Mouse (Mus musculus) bone marrow macrophage, adult 2 months (primary cell): ENCODE results near the gene Gabrr1. TPM values are rescaled to one million over a fixed set of nuclear protein-coding genes. Genes with fewer than 3 reads are reported as not detected.

ENCODE experiments used
- H3K27ac ChIP-seq: 2 replicates; pipeline ENCODE4 v1.5.1; 2012; ENCODE audit warnings: low read depth, low read length; ENCODE audit not compliant: insufficient read depth
- H3K4me1 ChIP-seq: 2 replicates; pipeline ENCODE4 v1.6.1; 2012; ENCODE audit warnings: low read length; ENCODE audit not compliant: control insufficient read depth, insufficient read depth
- H3K4me3 ChIP-seq: 2 replicates; pipeline ENCODE4 v1.5.1; 2012; ENCODE audit warnings: mild to moderate bottlenecking, low read length, moderate library complexity; ENCODE audit not compliant: insufficient read depth
- CTCF ChIP-seq: IDR thresholded peaks from 2 replicates; pipeline ENCODE4 v1.5.1; 2012; ENCODE audit warnings: low read depth, mild to moderate bottlenecking, low read length, moderate library complexity
- POLR2A ChIP-seq: IDR thresholded peaks from 2 replicates; pipeline ENCODE4 v1.6.1; 2012; ENCODE audit warnings: mild to moderate bottlenecking, low read depth, low read length, borderline replicate concordance
- polyA plus RNA-seq: library from polyadenylated mRNA; stranded (reverse); fragments of >200 nt; gene quantifications from 2 replicates; pipeline ENCODE4 v1.2.4, GENCODE M21; 2012; ENCODE audit not compliant: missing spikeins, insufficient read depth, insufficient read length

Gabrr1 gene
- polyA plus RNA-seq, 1 experiment: not detected

DNA sequence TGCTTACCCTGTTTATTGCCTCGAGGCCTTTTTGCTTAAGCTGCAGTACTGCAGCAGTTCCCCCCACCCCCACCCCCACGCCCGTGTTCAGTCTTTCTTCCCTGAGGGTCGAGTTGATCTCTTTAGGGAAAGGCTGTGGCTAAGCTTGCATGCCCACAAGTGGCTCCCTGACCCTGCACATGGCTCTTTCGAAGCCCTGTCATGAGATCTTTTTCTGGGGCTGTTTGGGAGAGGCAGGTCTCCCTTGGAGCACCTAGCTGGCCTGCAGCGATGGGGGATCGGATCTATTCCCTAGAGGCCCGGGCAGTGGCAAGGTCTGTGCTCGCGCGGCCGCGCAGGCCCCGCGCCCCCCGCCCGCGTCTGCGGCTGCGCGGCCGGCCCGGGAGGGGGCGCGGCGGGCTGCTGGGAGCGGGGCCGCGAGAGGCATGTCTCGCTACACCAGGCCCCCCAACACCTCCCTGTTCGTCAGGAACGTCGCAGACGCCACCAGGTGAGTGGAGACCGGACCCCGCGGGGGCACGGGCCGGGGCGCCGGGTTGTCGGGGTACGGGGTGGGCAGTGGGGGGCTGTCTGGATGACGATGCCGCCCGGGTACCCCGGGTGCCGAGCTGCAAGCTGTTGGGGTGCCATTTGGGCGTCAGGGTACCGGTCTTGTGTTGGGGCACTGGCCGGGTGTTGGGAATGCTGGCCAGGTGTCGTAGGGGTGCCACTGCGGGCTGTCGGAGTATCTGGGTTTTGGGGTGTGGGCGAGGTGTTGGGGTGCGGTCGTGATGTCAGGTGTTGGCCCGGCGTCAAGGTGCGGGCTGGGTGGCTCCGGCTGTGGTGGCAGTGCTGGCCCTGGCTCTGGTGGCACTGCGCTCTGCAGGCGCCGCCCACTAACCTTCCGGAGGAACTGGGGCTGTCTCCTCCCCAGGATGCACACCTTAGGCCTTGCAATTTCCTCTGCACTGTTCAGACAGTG is 76.8 kb downstream of the Gabrr1 start, which contains the start of gene Srsf12:
Gene Srsf12 (plus strand): TSS at position 111 of the 961 bp plus-strand sequence.
- Histone ChIP-seq H3K27ac (no peak within 1 kb of the TSS), H3K4me3 (peak within 1 kb of the TSS; percentile 27)

More for the DNA sequence above, 76.8 kb downstream of the Gabrr1 start, which contains the start of gene Srsf12:
- H3K4me1 ChIP-seq: no peaks in the 10 kb centered on the region
- no peak for TF ChIP-seq CTCF
- no peak for TF ChIP-seq POLR2A

Other genes with a start within 250 kb of the Gabrr1 start
- gene Ankrd6, start 181.7 kb upstream of the Gabrr1 start, polyA plus RNA-seq: 0.16 TPM in 1 of 2 replicates, not detected in the other
- gene Rragd, start 149.5 kb upstream of the Gabrr1 start, polyA plus RNA-seq: 2.4 and 2.5 TPM in 2 replicates
- gene Ube2j1, start 101.1 kb upstream of the Gabrr1 start, polyA plus RNA-seq: 41.7 and 47.4 TPM in 2 replicates
- gene Gabrr2, start 69.5 kb upstream of the Gabrr1 start, polyA plus RNA-seq: 0.31 TPM in 1 of 2 replicates, not detected in the other
- gene Pm20d2, start 57.2 kb downstream of the Gabrr1 start, polyA plus RNA-seq: not detected in 2 replicates
- gene Srsf12, start 76.5 kb downstream of the Gabrr1 start, polyA plus RNA-seq: not detected in 2 replicates
- gene Pnrc1, start 157.6 kb downstream of the Gabrr1 start, polyA plus RNA-seq: 136 and 138 TPM in 2 replicates
- gene Rngtt, start 177.8 kb downstream of the Gabrr1 start, polyA plus RNA-seq: 17.9 and 19.4 TPM in 2 replicates